Mouse (Mus musculus): ENCODE results near the gene Sgsm2. TPM values are rescaled to one million over a fixed set of nuclear protein-coding genes. Genes with fewer than 3 reads are reported as not detected.

The Sgsm2 gene
- 10 to 100 TPM; 26.3 to 31.9 TPM for total RNA-seq (2021)
- long read RNA-seq, experiment 1, full-length matches to known transcripts = 2 of 22 reads
- long read RNA-seq, experiment 1, partial matches to known transcripts = 3 of 22 reads
- long read RNA-seq, experiment 1, other reads (novel, unspliced or antisense) = 17 of 22 reads
- long read RNA-seq, experiment 2, full-length matches to known transcripts = 3 of 48 reads
- long read RNA-seq, experiment 2, partial matches to known transcripts = 4 of 48 reads
- long read RNA-seq, experiment 2, other reads (novel, unspliced or antisense) = 41 of 48 reads

DNA sequence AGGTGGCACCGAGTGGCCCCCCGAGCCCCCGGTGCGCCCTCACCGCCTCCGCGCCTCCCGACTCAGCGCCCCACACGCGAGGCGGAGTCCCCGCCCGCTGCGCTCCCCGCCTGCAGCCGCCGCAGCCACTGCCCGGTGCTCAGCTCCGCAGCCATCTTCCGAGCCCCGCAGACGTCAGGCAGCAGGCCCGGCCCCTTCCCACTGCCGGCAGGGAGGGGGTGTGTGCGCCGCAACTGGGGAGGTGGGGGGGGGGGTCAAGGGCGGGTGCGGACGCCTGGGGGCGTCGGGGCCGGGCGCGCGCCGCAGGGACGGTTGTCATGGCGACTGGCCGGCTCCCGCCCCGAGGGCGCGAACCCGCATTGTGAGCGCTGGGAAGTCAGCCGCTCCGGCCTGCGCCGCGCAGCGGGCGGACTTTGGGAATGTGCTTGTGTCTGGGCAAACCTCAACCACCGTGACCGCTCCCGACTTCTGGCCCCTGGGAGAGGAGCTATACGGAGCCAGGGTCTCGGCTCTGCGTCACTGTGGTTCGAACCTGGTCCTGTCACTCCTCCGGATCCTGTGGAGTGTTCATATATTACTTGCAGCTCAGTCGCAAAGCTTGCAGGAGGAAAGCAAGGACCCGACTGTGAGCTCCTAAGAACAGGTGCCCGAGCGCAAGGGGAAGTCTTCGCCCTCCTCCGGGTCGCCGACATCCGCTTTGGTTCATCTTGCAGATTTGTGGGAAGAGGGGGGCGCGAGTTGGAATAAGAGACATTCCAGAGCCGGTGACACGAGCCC is at the start of gene Sgsm2:
Sgsm2 (minus strand) TSS at position 160 of the 777 bp plus-strand sequence.
- peak; percentile 44 to 47 for DNase-seq (ENCODE audit: low spot score in 2 of 2)

- DNase-seq (ENCODE audit: low spot score in 2 of 2) = no peak
These were observed 49.5 kb upstream of the Sgsm2 start for GRCm38 (mm10) chr11:74946348-74946747.

- no peak for DNase-seq (ENCODE audit: low spot score in 2 of 2)
These were observed 33.5 kb upstream of the Sgsm2 start for GRCm38 (mm10) chr11:74930391-74930790.

DNA sequence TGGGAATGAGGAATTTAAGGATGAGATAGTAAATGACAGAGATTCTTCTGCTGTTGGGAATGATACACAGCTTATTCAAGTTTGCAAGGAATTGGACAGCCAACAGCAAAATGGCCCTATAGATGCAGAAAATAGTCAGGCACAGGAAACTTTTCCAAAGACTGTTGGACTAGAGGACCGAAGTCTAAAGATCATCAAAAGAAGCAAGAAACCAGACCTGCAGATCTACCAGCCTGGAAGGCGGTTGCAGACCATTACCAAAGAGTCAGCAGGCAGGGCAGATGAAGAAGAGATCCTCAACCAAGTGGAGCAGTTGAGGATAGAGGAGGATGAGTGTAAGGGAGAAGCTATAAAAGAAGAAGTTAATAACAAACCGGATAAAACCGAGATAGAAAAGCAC is 32.3 kb upstream of the Sgsm2 start:
- DNase-seq (ENCODE audit: low spot score in 2 of 2) = no peak

GRCm38 (mm10) chr11:74927236-74927725 is 30.4 kb upstream of the Sgsm2 start:
- no peak for DNase-seq (ENCODE audit: low spot score in 2 of 2)

GRCm38 (mm10) chr11:74926388-74927005 is 29.6 kb upstream of the Sgsm2 start:
- DNase-seq (ENCODE audit: low spot score in 2 of 2) = no peak

DNA sequence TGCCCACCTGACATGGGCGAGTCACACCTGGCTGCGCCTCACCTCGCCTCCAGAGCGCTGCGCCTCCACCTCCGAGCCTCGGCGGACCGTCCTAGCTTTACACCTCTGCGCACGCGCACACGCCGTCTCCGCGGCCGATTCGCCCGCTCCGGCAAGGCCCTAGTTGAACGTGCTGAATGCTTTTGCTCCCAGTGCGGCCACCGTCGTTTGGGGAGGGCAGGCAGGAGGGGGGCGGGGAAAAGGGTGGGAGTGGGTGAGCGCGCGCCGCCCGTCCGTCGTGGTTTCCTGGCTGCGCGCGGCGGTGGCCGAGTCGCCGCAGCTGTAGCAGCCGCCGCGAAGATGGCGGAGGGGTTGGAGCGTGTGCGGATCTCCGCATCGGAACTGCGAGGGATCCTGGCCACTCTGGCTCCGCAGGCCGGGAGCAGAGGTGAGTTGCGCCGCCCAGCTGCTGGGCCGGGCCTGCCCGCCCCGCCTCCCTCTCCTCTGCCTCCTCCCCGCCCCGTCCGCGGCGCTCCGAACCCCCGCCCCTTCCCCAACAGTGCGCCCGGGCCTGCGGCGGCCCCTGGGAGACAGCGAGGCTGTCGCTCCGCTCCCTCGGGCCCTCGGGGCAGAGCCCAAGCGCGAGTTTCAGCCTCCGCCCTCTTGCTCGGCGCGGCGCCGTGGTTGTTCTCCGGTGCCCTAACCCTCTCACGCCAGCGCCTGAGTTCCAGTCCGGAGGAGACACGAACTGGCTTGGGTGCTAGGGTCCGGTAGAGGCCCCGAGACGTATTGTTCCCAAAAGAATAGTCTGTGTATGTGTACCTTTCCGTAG is 28.9 kb upstream of the Sgsm2 start, which contains the start of the genes Smg6 and Srr:
Smg6 (plus strand) TSS at position 247 of the 811 bp plus-strand sequence.
Srr (minus strand) TSS at position 372 of the 811 bp plus-strand sequence.
- peak; percentile 82 to 93 for DNase-seq (ENCODE audit: low spot score in 2 of 2)

- DNase-seq (ENCODE audit: low spot score in 2 of 2) = no peak
These were observed 27.3 kb upstream of the Sgsm2 start for GRCm38 (mm10) chr11:74924149-74924548.

- no peak for DNase-seq (ENCODE audit: low spot score in 2 of 2)
These were observed 22.4 kb upstream of the Sgsm2 start for GRCm38 (mm10) chr11:74919249-74919648.

DNA sequence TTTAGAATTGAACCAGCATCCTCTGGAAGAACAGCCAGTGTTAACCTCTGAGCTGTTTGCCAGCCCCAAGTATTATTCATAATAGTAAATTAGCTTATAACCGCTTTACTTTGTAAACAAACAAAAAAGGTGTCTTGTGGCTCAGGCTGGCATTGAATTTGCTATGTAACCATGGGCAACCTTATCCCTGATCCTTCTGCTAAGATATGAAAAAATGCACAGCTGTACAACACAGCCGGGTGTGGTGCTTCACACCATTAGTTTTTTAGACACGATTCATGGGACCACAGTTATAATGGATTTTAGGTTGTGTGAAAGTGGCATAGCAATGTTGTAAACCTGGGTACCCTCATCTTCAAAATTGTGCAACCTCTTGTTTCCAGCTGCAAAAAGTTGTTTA is 15.6 kb upstream of the Sgsm2 start:
- DNase-seq (ENCODE audit: low spot score in 2 of 2) = no peak

DNA sequence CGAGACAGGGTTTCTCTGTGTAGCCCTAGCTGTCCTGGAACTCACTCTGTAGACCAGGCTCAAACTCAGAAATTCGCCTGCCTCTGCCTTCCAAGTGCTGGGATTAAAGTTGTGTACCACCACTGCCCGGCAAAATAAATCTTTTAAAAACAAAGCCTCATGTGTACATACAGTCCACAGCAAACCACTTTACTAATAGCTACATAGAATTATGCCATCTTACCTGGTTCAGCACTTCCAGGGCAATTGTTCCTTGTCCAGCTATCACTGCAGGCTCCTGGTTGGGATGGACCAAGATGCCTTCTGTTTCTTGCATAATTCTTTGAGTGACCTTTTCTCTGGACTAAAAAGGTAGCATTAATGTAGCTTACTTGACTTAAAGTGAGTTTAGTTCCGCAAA is 13.1 kb upstream of the Sgsm2 start:
- DNase-seq (ENCODE audit: low spot score in 2 of 2) = no peak

GRCm38 (mm10) chr11:74908618-74909399 is 11.9 kb upstream of the Sgsm2 start:
- DNase-seq (ENCODE audit: low spot score in 2 of 2) = no peak

GRCm38 (mm10) chr11:74907850-74908249 is 11.0 kb upstream of the Sgsm2 start:
- DNase-seq (ENCODE audit: low spot score in 2 of 2) = no peak

- no peak for DNase-seq (ENCODE audit: low spot score in 2 of 2)
These were observed 5.6 kb upstream of the Sgsm2 start for GRCm38 (mm10) chr11:74902416-74902815.

DNA sequence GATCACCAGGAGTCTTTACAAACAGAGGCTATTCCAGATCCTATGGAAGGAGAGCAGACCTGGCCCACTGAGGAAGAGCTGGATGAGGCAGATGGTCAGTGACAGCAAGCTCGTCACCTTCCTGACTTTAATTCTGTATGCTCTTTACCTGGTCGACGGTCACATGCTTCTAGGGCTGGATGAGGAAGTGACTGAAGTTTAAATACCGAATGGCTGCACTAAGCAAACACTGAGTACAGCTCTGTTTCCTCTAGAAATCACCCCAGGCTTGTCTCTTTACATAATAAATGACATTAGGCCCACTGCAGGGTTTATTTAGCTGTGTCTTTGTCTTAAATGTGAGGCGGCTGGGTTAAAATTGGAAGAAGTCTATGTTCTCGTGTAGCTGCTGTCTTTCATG is 4.7 kb upstream of the Sgsm2 start:
- no peak for DNase-seq (ENCODE audit: low spot score in 2 of 2)

DNA sequence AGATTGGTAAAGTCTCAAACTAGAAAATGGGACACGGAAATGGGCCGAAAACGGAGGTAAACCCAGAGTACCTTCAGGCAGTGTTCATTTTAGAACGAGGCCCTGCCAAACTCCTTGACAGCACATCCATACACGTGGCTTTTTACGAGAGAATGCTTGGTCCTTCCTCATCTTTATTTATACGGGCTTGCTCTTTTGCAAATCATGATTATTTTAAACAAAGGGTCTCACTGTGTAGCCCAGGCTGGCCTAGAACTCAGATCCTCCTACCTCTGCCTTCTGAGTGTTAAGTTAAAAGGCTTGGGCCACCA is 1.6 kb upstream of the Sgsm2 start:
- no peak for DNase-seq (ENCODE audit: low spot score in 2 of 2)

DNA sequence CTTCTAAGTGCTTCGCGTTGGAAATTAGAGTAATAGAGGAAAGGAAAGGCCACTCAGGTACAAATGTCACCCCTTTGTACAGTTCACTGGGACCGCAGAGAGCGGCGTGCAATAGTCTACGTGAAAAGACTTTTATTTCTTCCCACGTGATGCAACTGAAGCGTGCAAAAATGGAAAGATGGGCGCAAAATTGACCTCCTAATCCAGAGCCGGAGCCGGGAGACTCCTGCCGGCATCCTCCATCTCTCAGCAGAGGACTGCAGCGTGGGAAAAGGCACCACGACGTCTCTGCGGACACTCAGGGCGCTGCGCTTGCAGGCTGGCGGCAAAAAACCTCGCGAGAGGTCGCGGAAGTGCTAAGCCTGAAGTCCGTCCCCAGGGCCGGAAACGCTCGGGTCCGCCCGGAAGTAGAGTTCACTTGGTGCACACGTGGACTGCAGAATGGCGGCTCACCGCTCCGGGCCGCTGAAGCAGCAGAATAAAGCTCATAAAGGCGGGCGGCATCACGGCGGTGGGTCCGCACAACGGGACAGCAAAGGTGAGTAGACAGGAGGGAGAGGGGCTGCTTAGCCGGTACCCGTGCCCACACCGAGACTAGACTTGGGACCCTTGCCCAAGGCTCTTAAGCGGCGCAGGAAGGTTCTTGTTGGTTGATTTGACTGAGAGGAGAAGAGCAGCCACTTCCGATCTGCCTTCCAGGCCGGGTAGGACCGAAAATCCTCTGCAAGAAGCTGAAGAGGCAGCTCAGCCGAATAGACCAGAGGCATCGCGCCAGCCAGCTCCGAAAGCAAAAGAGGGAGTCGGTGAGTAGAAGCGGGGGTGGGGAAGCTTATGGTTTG is 1.0 kb upstream of the Sgsm2 start, which contains the start of gene Tsr1:
Tsr1 (plus strand) TSS at position 394 of the 839 bp plus-strand sequence.
- DNase-seq (ENCODE audit: low spot score in 2 of 2) = peak; percentile 71 to 77

DNA sequence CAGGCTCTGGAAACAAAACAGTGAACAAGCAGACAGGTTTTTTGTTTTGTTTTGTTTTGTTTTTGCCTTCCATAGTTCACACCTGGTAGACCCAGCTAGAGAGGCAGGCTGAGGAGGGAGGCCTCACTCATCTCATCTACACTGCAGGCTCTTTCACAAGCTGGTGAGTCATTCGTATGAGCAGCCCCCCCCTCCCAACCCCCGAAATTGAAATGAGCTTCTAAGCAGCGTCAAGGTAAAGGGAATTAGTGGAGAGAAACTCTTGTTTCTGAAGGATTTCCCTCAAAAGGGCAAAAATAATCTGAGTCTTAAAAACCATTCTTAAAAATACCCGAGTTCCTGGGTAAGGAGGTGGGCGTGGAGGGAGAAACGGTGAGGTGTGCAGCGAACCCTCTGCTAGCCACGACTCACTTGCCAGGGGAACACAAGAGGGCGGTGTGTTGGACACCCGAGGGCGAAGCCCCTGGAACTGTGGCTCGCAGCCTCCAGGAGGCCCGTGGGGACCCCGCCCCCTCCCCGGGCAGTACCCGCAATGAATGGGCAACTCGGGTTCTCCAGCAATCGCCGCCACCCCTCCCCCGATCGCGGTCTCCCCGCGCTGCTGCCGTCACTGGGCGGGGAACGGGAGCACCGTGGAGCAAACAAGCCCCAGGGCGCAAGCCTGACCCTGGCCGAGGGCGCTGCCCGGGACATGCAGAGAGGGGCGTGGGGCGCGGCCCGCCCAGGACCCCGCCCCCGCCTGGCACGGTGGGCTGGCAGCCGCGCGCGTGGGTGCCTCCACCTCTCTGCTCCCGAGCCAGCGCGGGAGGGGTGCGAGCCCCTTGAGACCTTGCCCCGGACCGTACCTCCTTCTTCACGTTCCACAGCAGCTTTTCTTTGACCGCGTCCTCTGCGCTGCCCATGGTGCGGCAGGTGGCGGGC is 620 bp downstream of the Sgsm2 start:
- DNase-seq (ENCODE audit: low spot score in 2 of 2) = peak; percentile 38 to 66
